Mouse (Mus musculus) heart, postnatal 0 days (tissue): Measurements from ENCODE around the gene Adprhl2. TPM values are rescaled to one million over a fixed set of nuclear protein-coding genes. Genes with fewer than 3 reads are reported as not detected.

ENCODE experiments used
- ATAC-seq: fragments of 200-750 bp; cut with Nextera tagmentation; 2 replicates; pipeline ENCODE4 v1.8.0; 2017; ENCODE audit warnings: low read depth, moderate number of reproducible peaks, moderate library complexity; ENCODE audit not compliant: insufficient read depth
- DNase-seq: peaks from one replicate; pipeline ENCODE4 v3.0.0-alpha.2; 2016; ENCODE audit warnings: low spot score
- H3K27ac ChIP-seq: fragments of 300-500 bp; sonication (generic); 2 replicates; pipeline ENCODE4 v1.5.1; 2014; ENCODE audit warnings: low read depth, mild to moderate bottlenecking
- H3K27me3 ChIP-seq: fragments of 300-500 bp; sonication (generic); 2 replicates; pipeline ENCODE4 v1.6.1; 2014; ENCODE audit warnings: low read length, mixed read lengths; ENCODE audit not compliant: control insufficient read depth, insufficient read depth
- H3K36me3 ChIP-seq: fragments of 300-500 bp; sonication (generic); replicated peaks from 2 replicates; pipeline ENCODE4 v1.6.1; 2014; ENCODE audit warnings: low read length, mixed read lengths; ENCODE audit not compliant: control insufficient read depth, insufficient read depth
- H3K4me1 ChIP-seq: fragments of 300-500 bp; sonication (generic); 2 replicates; pipeline ENCODE4 v1.6.1; 2014; ENCODE audit warnings: antibody characterized with exemption; ENCODE audit not compliant: control insufficient read depth, insufficient read depth
- H3K4me2 ChIP-seq: fragments of 300-500 bp; sonication (generic); 2 replicates; pipeline ENCODE4 v1.6.1; 2014; ENCODE audit warnings: low read depth, mild to moderate bottlenecking, low read length, moderate library complexity
- H3K4me3 ChIP-seq: fragments of 300-500 bp; sonication (generic); 2 replicates; pipeline ENCODE4 v1.5.1; 2014; ENCODE audit warnings: low read depth, low read length
- H3K9ac ChIP-seq: fragments of 300-500 bp; sonication (generic); replicated peaks from 2 replicates; pipeline ENCODE4 v1.6.1; 2014; ENCODE audit warnings: low read depth, low read length, mixed read lengths
- H3K9me3 ChIP-seq: fragments of 300-500 bp; sonication (generic); replicated peaks from 2 replicates; pipeline ENCODE4 v1.6.1; 2016; ENCODE audit warnings: low read length; ENCODE audit not compliant: control insufficient read depth
- CTCF ChIP-seq: IDR thresholded peaks from 2 replicates; pipeline ENCODE4 v1.5.1; 2016; ENCODE audit warnings: antibody characterized with exemption, control low read depth, low read depth
- EP300 ChIP-seq: IDR thresholded peaks from 2 replicates; pipeline ENCODE4 v1.6.1; 2016; ENCODE audit warnings: antibody characterized with exemption, low read depth
- WGBS: fragments of 180-500 bp; shearing (Covaris S2); extraction: QIAGEN DNeasy Blood & Tissue Kit; methylation state at CpG from one replicate; pipeline ENCODE4 v1.1.7; 2014; 5-methylcytosine and 5-hydroxymethylcytosine counted together
- polyA plus RNA-seq: library from polyadenylated mRNA; unstranded; fragments of >200 nt; fragmentation: Nextera tagmentation; extraction: Ambion mirVana; gene quantifications from 2 replicates; pipeline ENCODE4 v1.2.1, GENCODE M21; 2015
- total RNA-seq: library from RNA; depleted of rRNA; stranded (reverse); fragments of >200 nt; gene quantifications from 2 replicates; pipeline ENCODE4 v1.2.3, GENCODE M21; 2014; ENCODE audit warnings: low replicate concordance

The Adprhl2 gene
- total and polyA plus RNA-seq, 2 experiments from 2014 or later, result 23.2 to 30.2 TPM

DNA sequence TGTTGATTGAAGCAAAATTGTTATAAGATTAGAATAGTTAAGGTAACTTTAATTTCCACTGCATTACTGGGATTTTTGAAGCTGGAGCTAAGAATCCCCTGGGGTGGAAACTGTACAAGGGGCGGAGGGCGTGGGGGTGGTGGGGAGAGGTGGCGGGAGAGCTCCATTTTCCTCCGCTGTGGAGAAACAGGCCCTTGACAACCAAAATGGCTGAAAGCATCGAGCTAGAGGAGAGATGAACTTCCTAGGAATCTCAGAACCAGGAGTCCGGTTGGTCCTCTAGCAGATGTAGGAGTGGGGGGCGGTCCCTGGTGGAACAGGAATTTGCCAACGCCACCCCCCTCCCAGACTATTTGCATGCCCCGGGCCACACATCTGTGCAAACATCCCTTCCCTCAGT is 39.8 kb downstream of the Adprhl2 start:
- no peak for TF ChIP-seq EP300
- no peak for TF ChIP-seq CTCF
- Histone ChIP-seq H3K9ac (no peak overlapping the region), H3K4me1 (no peaks in the 10 kb centered on the region), H3K36me3 (no peaks in the 10 kb centered on the region), H3K27ac (no peak overlapping the region), H3K9me3 (no peaks in the 10 kb centered on the region), H3K4me3 (no peak overlapping the region), H3K4me2 (no peak overlapping the region), H3K27me3 (peaks cover 30% of the 10 kb centered on the region)
- WGBS, result 62% methylated on average over 9 of the region's 9 CpGs
- no peak for DNase-seq
- ATAC-seq, result no peak

GRCm38 (mm10) chr4:126278961-126279360 is 42.5 kb downstream of the Adprhl2 start:
- no peak for DNase-seq
- 66% methylated on average over 9 of the region's 9 CpGs for WGBS

DNA sequence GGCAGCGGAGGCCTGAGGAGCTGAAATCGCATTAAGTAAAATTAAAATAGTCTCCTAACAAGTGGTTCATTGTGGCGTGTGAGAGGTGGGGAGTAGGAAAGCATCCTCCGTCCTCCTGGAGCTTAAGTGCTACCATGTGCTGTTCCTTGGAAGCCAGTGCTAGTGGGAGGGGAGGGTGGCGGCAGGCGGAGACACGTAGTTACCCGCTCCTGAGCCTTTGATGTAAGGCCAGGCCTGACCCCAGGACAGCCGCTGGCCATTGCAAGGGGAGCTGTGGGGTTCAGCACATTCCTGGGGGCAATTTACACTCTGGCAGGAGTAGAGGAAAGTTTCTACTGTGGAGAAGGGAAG is 43.0 kb downstream of the Adprhl2 start:
- no peak overlapping the region for H3K9ac ChIP-seq
- H3K27me3 ChIP-seq, result 0 out of 2 replicates have a peak, but pooled peaks cover 4% of the 10 kb centered on the region
- peaks cover 16% of the 10 kb centered on the region for H3K36me3 ChIP-seq
- H3K4me3 ChIP-seq, result no peak overlapping the region
- WGBS, result 41% methylated on average over 9 of the region's 9 CpGs
- no peak for TF ChIP-seq EP300
- no peak for TF ChIP-seq CTCF
- no peak overlapping the region for H3K27ac ChIP-seq
- no peak for DNase-seq
- no peak for ATAC-seq
- no peaks in the 10 kb centered on the region for H3K9me3 ChIP-seq
- no peaks in the 10 kb centered on the region for H3K4me1 ChIP-seq
- H3K4me2 ChIP-seq, result no peak overlapping the region

More at GRCm38 (mm10) chr4:126278961-126279360, 42.5 kb downstream of the Adprhl2 start:
- H3K27me3 ChIP-seq, result peaks cover 5% of the 10 kb centered on the region
- no peaks in the 10 kb centered on the region for H3K9me3 ChIP-seq
- no peak for TF ChIP-seq CTCF
- TF ChIP-seq EP300, result no peak
- H3K27ac ChIP-seq, result no peak overlapping the region
- no peaks in the 10 kb centered on the region for H3K4me1 ChIP-seq
- no peak overlapping the region for H3K4me3 ChIP-seq
- no peak for ATAC-seq
- H3K4me2 ChIP-seq, result no peak overlapping the region
- H3K36me3 ChIP-seq, result peaks cover 12% of the 10 kb centered on the region
- no peak overlapping the region for H3K9ac ChIP-seq

DNA sequence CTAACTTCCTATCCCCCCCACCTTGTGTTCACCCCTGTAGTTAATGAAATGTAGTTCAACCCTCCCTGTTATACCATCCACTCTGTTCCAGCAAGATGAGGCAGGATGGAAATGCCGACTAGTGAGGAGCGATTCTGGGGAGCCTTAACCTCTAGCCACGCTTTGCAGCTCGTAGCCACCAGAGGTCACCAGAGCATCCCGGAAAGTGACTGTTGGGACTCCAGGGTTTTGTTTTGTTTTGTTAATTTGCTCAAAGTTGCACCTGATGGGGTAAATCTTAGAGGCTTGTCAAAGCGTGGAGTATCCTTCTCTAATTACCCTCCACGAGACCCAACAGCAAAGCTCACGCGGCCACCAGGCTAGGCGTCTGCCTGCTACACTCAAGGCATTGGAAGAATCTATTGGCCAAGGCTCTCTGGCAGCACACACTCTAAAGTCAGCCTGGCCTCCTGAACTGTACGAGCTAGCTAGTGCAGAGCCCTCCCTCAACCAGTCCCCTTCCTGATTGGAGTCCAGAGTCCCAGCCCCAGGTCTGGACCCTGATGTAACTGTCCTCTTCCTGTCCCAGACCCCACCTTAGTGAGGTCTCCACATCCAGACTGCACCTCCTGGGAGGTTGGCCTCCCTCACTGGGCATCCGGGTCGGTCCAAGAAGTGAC is 43.5 kb downstream of the Adprhl2 start:
- DNase-seq, result peak; percentile 64
- Histone ChIP-seq H3K36me3 (peaks cover 21% of the 10 kb centered on the region), H3K27me3 (no peaks in the 10 kb centered on the region), H3K9me3 (no peaks in the 10 kb centered on the region), H3K4me2 (peak overlapping the region; percentile 48), H3K4me1 (no peaks in the 10 kb centered on the region), H3K27ac (no peak overlapping the region), H3K4me3 (peak overlapping the region; percentile 24), H3K9ac (0 out of 2 replicates have a peak overlapping the region, but pooled peaks have one; percentile 3)
- peak; percentile 70 for ATAC-seq
- TF ChIP-seq EP300, result no peak
- peak; percentile 80 for TF ChIP-seq CTCF
- 9% methylated on average over 13 of the region's 13 CpGs for WGBS

GRCm38 (mm10) chr4:126275681-126276131 is 45.8 kb downstream of the Adprhl2 start:
- H3K9me3 ChIP-seq, result no peaks in the 10 kb centered on the region
- TF ChIP-seq CTCF (no peak), EP300 (no peak)
- H3K9ac ChIP-seq, result no peak overlapping the region
- no peak overlapping the region for H3K4me3 ChIP-seq
- no peak overlapping the region for H3K4me2 ChIP-seq
- 84% methylated on average over 13 of the region's 13 CpGs for WGBS
- no peak for DNase-seq
- no peak; the same call in 1 of the 2 replicates for ATAC-seq
- H3K36me3 ChIP-seq, result peaks cover 29% of the 10 kb centered on the region
- H3K4me1 ChIP-seq, result no peaks in the 10 kb centered on the region
- no peak overlapping the region for H3K27ac ChIP-seq
- H3K27me3 ChIP-seq, result no peaks in the 10 kb centered on the region

GRCm38 (mm10) chr4:126275081-126275480 is 46.4 kb downstream of the Adprhl2 start:
- Histone ChIP-seq H3K4me2 (no peak overlapping the region), H3K9me3 (no peaks in the 10 kb centered on the region), H3K27me3 (no peaks in the 10 kb centered on the region), H3K36me3 (peaks cover 29% of the 10 kb centered on the region), H3K27ac (no peak overlapping the region), H3K4me1 (no peaks in the 10 kb centered on the region), H3K4me3 (no peak overlapping the region), H3K9ac (no peak overlapping the region)
- no peak for TF ChIP-seq CTCF
- no peak for TF ChIP-seq EP300
- no peak for ATAC-seq
- WGBS, result 89% methylated on average over 4 of the region's 4 CpGs
- DNase-seq, result no peak
